Mouse (Mus musculus) bone marrow macrophage, adult 2 months (primary cell): ENCODE results near the gene Acsm1. TPM values are rescaled to one million over a fixed set of nuclear protein-coding genes. Genes with fewer than 3 reads are reported as not detected.

Source experiments
- H3K27ac ChIP-seq: 2 replicates; pipeline ENCODE4 v1.5.1; 2012; ENCODE audit warnings: low read depth, low read length; ENCODE audit not compliant: insufficient read depth
- H3K4me1 ChIP-seq: 2 replicates; pipeline ENCODE4 v1.6.1; 2012; ENCODE audit warnings: low read length; ENCODE audit not compliant: control insufficient read depth, insufficient read depth
- H3K4me3 ChIP-seq: 2 replicates; pipeline ENCODE4 v1.5.1; 2012; ENCODE audit warnings: mild to moderate bottlenecking, low read length, moderate library complexity; ENCODE audit not compliant: insufficient read depth
- CTCF ChIP-seq: IDR thresholded peaks from 2 replicates; pipeline ENCODE4 v1.5.1; 2012; ENCODE audit warnings: low read depth, mild to moderate bottlenecking, low read length, moderate library complexity
- POLR2A ChIP-seq: IDR thresholded peaks from 2 replicates; pipeline ENCODE4 v1.6.1; 2012; ENCODE audit warnings: mild to moderate bottlenecking, low read depth, low read length, borderline replicate concordance
- polyA plus RNA-seq: library from polyadenylated mRNA; stranded (reverse); fragments of >200 nt; gene quantifications from 2 replicates; pipeline ENCODE4 v1.2.4, GENCODE M21; 2012; ENCODE audit not compliant: missing spikeins, insufficient read depth, insufficient read length

Acsm1 gene
- polyA plus RNA-seq, 1 experiment = not detected

- no peak overlapping the region for H3K4me3 ChIP-seq
- H3K4me1 ChIP-seq = no peaks in the 10 kb centered on the region
- no peak overlapping the region for H3K27ac ChIP-seq
- TF ChIP-seq POLR2A (no peak), CTCF (no peak)
These were observed 61.1 kb downstream of the Acsm1 start for GRCm38 (mm10) chr7:119667893-119668292.

DNA sequence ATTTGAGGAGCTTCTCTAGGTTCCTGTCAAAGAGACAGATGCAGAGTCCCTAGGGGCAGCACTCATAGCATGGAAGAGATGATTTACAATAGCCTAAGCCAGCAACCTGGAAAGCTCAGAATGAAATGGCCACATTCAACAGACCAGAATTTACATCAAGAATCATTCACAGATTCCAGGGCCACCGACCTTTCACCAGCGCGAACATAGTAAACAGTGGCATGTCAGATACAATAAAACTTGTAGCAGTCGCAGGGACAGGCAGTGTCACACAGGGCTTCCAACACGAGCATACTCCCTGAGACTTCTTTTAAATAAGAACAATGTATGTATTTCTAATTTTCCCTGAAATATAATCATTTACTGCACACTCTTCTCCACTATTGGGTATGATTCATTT is 63.6 kb downstream of the Acsm1 start:
- Histone ChIP-seq H3K4me1 (no peaks in the 10 kb centered on the region), H3K4me3 (no peak overlapping the region)

DNA sequence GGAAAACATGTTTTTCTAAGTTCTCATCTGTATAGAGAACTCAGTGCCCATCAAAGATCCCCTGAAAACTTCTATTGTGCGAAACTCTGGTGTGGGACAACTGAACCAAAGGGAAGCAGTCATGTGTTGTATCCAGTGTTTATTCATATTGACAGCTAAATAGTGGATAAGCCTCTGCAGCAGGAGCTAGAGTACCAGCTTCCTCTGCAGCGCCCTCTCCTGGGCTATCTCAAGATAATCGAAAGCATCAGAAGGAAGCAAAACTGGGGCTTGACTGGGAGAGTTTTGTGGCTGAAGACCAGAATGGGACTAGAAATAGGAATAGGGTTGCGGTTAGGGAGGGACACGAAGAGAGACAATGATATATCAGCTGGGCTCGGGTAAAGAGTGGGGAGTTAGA is 64.1 kb downstream of the Acsm1 start:
- H3K4me1 ChIP-seq = no peaks in the 10 kb centered on the region
- no peak overlapping the region for H3K4me3 ChIP-seq
- no peak overlapping the region for H3K27ac ChIP-seq
- TF ChIP-seq CTCF (no peak), POLR2A (no peak)

More for the DNA sequence above, 63.6 kb downstream of the Acsm1 start:
- H3K27ac ChIP-seq = no peak overlapping the region
- TF ChIP-seq CTCF (no peak), POLR2A (no peak)

DNA sequence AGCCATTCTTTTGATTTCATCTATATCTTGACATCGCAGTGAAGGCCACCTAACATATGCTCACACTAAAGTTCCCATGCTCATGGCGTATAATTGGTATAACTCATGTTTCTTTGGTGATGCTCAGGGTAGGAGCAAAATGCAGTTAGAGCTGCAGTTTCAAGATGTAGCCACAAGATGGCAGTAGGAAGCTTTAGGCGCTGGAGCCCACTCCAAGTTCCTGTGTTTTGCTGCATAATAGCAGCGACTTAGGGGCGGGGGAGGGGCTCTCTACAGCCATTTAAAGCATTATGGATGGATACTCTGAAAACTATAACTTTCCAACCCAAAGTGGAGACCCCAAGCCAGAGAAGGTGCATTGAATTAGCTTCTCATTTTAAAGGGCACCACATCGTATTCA is 66.6 kb downstream of the Acsm1 start:
- Histone ChIP-seq H3K27ac (no peak overlapping the region), H3K4me1 (no peaks in the 10 kb centered on the region), H3K4me3 (no peak overlapping the region)
- TF ChIP-seq CTCF (peak; percentile 53; the same call in 1 of the 2 replicates), POLR2A (no peak)

DNA sequence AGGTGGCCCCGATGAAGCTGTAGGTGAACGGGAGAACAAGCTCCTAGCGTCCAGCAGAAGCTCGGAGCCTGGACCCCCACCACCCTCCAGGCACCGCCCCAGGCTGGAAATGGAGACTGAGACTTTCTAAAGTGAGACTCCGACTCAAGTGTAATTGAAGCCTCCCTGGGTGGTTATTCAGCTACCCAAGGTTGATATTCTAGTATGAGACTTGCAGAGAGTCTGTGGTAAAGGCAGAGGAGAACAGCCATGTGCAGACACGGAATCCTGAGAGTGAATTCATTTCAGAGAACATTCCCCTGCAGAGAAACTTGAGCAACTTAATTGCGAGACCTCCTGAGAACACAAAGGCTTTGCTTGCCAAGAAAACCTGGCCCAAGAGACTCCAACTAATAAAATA is 73.3 kb downstream of the Acsm1 start:
- no peaks in the 10 kb centered on the region for H3K4me1 ChIP-seq
- no peak overlapping the region for H3K4me3 ChIP-seq
- no peak overlapping the region for H3K27ac ChIP-seq
- no peak for TF ChIP-seq CTCF
- no peak for TF ChIP-seq POLR2A

- H3K4me3 ChIP-seq = no peak overlapping the region
- no peak overlapping the region for H3K27ac ChIP-seq
- TF ChIP-seq POLR2A (no peak), CTCF (no peak)
- H3K4me1 ChIP-seq = no peaks in the 10 kb centered on the region
These were observed 75.9 kb downstream of the Acsm1 start for GRCm38 (mm10) chr7:119682699-119683098.

DNA sequence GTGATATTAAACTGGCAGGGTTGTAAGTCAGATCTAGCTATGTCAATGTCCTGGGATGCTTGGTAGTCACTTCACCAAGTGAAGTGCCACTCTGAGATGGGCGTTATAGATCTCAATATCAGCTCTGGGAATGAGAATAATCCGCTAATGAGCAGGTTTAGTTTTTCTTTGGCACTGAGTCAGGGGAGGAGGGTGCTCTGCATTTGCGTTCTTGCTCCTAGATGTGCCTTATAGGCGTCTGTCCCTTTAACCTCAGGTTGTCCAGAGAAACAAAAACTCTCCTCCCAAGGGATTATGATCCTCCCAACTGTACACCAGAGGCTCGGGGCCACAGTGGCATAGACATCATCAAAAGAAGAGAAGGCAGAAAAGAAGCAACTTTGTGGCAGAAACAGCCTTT is 82.9 kb downstream of the Acsm1 start, which contains the start of gene Acsm4:
Gene Acsm4 (plus strand): TSS at position 301 of the 400 bp plus-strand sequence.
- no peaks in the 10 kb centered on the region for H3K4me1 ChIP-seq
- TF ChIP-seq CTCF = no peak
- no peak for TF ChIP-seq POLR2A
- H3K4me3 ChIP-seq = no peak within 1 kb of the TSS
- no peak within 1 kb of the TSS for H3K27ac ChIP-seq

GRCm38 (mm10) chr7:119692302-119692701 is 85.5 kb downstream of the Acsm1 start:
- Histone ChIP-seq H3K27ac (no peak overlapping the region), H3K4me3 (no peak overlapping the region), H3K4me1 (no peaks in the 10 kb centered on the region)
- TF ChIP-seq CTCF (no peak), POLR2A (no peak)

DNA sequence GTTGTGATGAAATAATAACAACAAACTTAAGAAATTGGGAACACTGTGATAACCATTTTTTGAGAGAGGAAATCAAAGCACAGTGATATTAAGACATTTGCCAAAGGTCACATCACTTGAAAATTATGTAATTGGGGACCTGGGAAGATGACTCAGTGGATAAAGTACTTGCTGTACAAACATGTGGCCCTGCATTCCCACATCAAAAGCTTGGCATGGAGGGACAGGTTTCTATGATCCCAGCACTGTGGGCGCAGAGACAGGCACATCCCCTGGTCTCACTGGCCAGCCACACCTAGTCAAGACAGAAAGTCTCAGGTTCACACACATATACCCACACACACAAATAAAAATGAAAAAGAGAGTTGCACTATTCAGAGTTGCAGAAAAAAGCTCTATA is 88.1 kb downstream of the Acsm1 start:
- H3K4me3 ChIP-seq = no peak overlapping the region
- H3K4me1 ChIP-seq = no peaks in the 10 kb centered on the region
- no peak overlapping the region for H3K27ac ChIP-seq
- TF ChIP-seq POLR2A = no peak
- no peak for TF ChIP-seq CTCF

Other genes starting within 250 kb of the Acsm1 start
- gene Gp2, start 147.7 kb upstream of the Acsm1 start, polyA plus RNA-seq = not detected in 2 replicates
- not detected in 2 replicates for gene Umod, start 127.7 kb upstream of the Acsm1 start, polyA plus RNA-seq
- not detected in 2 replicates for gene Acsm5, start 87.6 kb upstream of the Acsm1 start, polyA plus RNA-seq
- not detected in 2 replicates for gene Pdilt, start 83.5 kb upstream of the Acsm1 start, polyA plus RNA-seq
- gene Acsm2, start 52.7 kb upstream of the Acsm1 start, polyA plus RNA-seq = not detected in 2 replicates
- not detected in 2 replicates for gene Acsm4, start 83.0 kb downstream of the Acsm1 start, polyA plus RNA-seq
- gene Thumpd1, start 113.8 kb downstream of the Acsm1 start, polyA plus RNA-seq = 22.0 and 24.1 TPM in 2 replicates
- not detected in 2 replicates for gene Acsm3, start 153.9 kb downstream of the Acsm1 start, polyA plus RNA-seq
- gene Rexo5, start 187.0 kb downstream of the Acsm1 start, polyA plus RNA-seq = 17.0 and 27.5 TPM in 2 replicates
- 8.9 and 9.6 TPM in 2 replicates for gene Eri2, start 187.0 kb downstream of the Acsm1 start, polyA plus RNA-seq